In the genomic region with DNA sequence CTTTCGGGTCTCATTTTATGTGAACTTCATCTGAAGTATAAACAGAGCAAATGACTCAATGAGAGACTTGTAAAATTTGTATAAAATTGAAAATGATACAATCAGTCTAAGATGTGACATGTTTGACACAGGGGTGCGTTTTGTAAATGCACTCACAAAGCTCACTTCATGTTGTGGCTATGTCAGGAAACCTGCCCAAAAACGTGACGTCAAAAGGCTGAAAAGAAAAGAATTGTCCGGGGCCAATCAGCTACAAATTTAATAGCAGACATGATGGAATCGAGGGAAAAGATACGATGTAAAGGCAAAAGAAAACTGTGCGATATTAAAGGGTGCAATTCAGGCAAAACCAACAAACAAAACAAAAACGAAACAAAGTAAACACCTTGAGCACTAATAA, we compare ENCODE assay signal across 25 mouse cellular contexts.
"Had no signal": no experiment of that assay in that cellular context is flagged by ENCODE, and none has a peak within 500 bp of the region (broad histone marks: within the 10 kb centered on the region; RNA-seq: fewer than 3 reads in every experiment).

No protein-coding gene starts in this region.

- ATAC-seq: forebrain, embryonic 13.5 days; forebrain, embryonic 14.5 days; forebrain, embryonic 15.5 days; forebrain, embryonic 16.5 days; forebrain, postnatal 0 days had no signal

- H3K9ac ChIP-seq: embryonic facial prominence, embryonic 12.5 days; embryonic facial prominence, embryonic 13.5 days; embryonic facial prominence, embryonic 15.5 days; forebrain, embryonic 12.5 days; forebrain, embryonic 13.5 days; forebrain, embryonic 15.5 days; forebrain, postnatal 0 days had no signal

- H3K36me3 ChIP-seq: embryonic facial prominence, embryonic 10.5 days; embryonic facial prominence, embryonic 12.5 days; embryonic facial prominence, embryonic 13.5 days; embryonic facial prominence, embryonic 15.5 days; forebrain, embryonic 10.5 days; forebrain, embryonic 12.5 days; forebrain, embryonic 15.5 days had no signal

- H3K4me1 ChIP-seq: embryonic facial prominence, embryonic 10.5 days; embryonic facial prominence, embryonic 12.5 days; embryonic facial prominence, embryonic 13.5 days; embryonic facial prominence, embryonic 15.5 days; forebrain, embryonic 15.5 days had no signal

- H3K27me3 ChIP-seq: embryonic facial prominence, embryonic 12.5 days; embryonic facial prominence, embryonic 13.5 days; embryonic facial prominence, embryonic 15.5 days; forebrain, embryonic 12.5 days; forebrain, embryonic 13.5 days; forebrain, embryonic 15.5 days had no signal

- H3K9me3 ChIP-seq: embryonic facial prominence, embryonic 10.5 days; embryonic facial prominence, embryonic 12.5 days; embryonic facial prominence, embryonic 13.5 days; embryonic facial prominence, embryonic 15.5 days; forebrain, embryonic 10.5 days; forebrain, embryonic 12.5 days; forebrain, embryonic 13.5 days; forebrain, embryonic 15.5 days had no signal

- DNase-seq: cerebellum, adult 8-10 months; cerebellum, adult 9-10 months; cerebellum, adult 9-11 months; cerebellum, postnatal 25 days; cerebellum, postnatal 36 days; embryo, embryonic 11 days; forebrain, postnatal 0 days; gastrocnemius, adult 2 months; gastrocnemius, postnatal 10 days; gastrocnemius, postnatal 14 days; gastrocnemius, postnatal 25 days; gastrocnemius, postnatal 36 days; heart, adult 18-20 months; heart, adult 2 months had no signal

- H3K4me3 ChIP-seq: embryonic facial prominence, embryonic 10.5 days; embryonic facial prominence, embryonic 12.5 days; embryonic facial prominence, embryonic 13.5 days; embryonic facial prominence, embryonic 15.5 days; erythroblast, embryonic 14.5 days; forebrain, embryonic 10.5 days; forebrain, embryonic 12.5 days; forebrain, embryonic 13.5 days; forebrain, embryonic 15.5 days; gastrocnemius, adult 2 months; heart, adult 2 months had no signal

- H3K27ac ChIP-seq: embryonic facial prominence, embryonic 10.5 days; embryonic facial prominence, embryonic 12.5 days; embryonic facial prominence, embryonic 13.5 days; embryonic facial prominence, embryonic 15.5 days; forebrain, embryonic 10.5 days; forebrain, embryonic 12.5 days; forebrain, embryonic 13.5 days; forebrain, embryonic 15.5 days; gastrocnemius, adult 2 months; heart, adult 2 months had no signal

- H3K4me2 ChIP-seq: embryonic facial prominence, embryonic 12.5 days; embryonic facial prominence, embryonic 13.5 days; embryonic facial prominence, embryonic 15.5 days; forebrain, embryonic 12.5 days; forebrain, embryonic 13.5 days; forebrain, embryonic 15.5 days had no signal
